Mouse (Mus musculus) midbrain, embryonic 11.5 days (tissue): ENCODE results near the gene 4430402I18Rik. TPM values are rescaled to one million over a fixed set of nuclear protein-coding genes. Genes with fewer than 3 reads are reported as not detected.

ENCODE experiments used
- ATAC-seq: fragments of 200-750 bp; cut with Nextera tagmentation; 2 replicates; pipeline ENCODE4 v1.8.0; 2017; ENCODE audit warnings: moderate TSS enrichment, moderate library complexity; ENCODE audit not compliant: low FRiP score
- DNase-seq: peaks from one replicate; pipeline ENCODE4 v3.0.0; 2015; ENCODE audit warnings: low spot score; ENCODE audit errors: missing footprints
- H3K27ac ChIP-seq: fragments of 300-500 bp; sonication (generic); 2 replicates; pipeline ENCODE4 v1.5.1; 2014; ENCODE audit warnings: low read depth, low read length
- H3K27me3 ChIP-seq: fragments of 300-500 bp; sonication (generic); 2 replicates; pipeline ENCODE4 v1.6.1; 2014; ENCODE audit warnings: mild to moderate bottlenecking, low read length, moderate library complexity, mixed read lengths; ENCODE audit not compliant: control insufficient read depth, insufficient read depth
- H3K36me3 ChIP-seq: fragments of 300-500 bp; sonication (generic); 2 replicates; pipeline ENCODE4 v1.6.1; 2014; ENCODE audit warnings: mild to moderate bottlenecking, low read length, moderate library complexity, mixed read lengths; ENCODE audit not compliant: control insufficient read depth, insufficient read depth
- H3K4me1 ChIP-seq: fragments of 300-500 bp; sonication (generic); 2 replicates; pipeline ENCODE4 v1.6.1; 2014; ENCODE audit warnings: low read length; ENCODE audit not compliant: control insufficient read depth, insufficient read depth
- H3K4me2 ChIP-seq: fragments of 300-500 bp; sonication (generic); 2 replicates; pipeline ENCODE4 v1.6.1; 2014; ENCODE audit warnings: mild to moderate bottlenecking, moderate library complexity
- H3K4me3 ChIP-seq: fragments of 300-500 bp; sonication (generic); 2 replicates; pipeline ENCODE4 v1.5.1; 2014; ENCODE audit warnings: low read depth, low read length
- H3K9ac ChIP-seq: fragments of 300-500 bp; sonication (generic); 2 replicates; pipeline ENCODE4 v1.6.1; 2014; ENCODE audit warnings: low read length
- H3K9me3 ChIP-seq: fragments of 300-500 bp; sonication (generic); 2 replicates; pipeline ENCODE4 v1.6.1; 2016; ENCODE audit warnings: low read length; ENCODE audit not compliant: control insufficient read depth
- WGBS: fragments of 180-500 bp; shearing (Covaris S2); extraction: QIAGEN DNeasy Blood & Tissue Kit; methylation state at CpG from one replicate; pipeline ENCODE4 v1.1.7; 2014; 5-methylcytosine and 5-hydroxymethylcytosine counted together
- polyA plus RNA-seq: library from polyadenylated mRNA; unstranded; fragments of >200 nt; fragmentation: Nextera tagmentation; extraction: Ambion mirVana; gene quantifications from 2 replicates; pipeline ENCODE4 v1.2.1, GENCODE M21; 2014

Gene 4430402I18Rik
- polyA plus RNA-seq, 1 experiment from 2014 or later = 0.46 TPM

DNA sequence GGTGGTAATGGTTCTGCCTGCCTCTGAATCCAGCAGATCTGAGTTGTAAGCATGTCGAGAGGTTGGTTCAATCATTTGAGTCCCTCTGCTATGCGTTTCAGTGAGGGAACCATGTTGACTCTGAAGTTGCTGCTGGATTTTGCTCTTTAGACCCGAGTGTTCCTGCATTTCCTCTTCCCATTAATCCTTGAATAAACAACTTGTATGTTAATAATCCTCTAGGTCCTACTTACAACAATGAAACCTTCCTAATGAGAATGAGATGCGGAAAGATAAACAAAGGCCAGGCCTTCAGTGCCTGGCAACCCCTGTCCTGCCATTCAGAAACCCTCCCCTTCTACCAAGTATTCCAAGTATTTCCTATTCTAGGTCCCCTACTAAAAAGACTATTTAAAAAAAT lies 51.1 kb downstream of the 4430402I18Rik start:
- DNase-seq = no peak
- H3K4me2 ChIP-seq = no peak overlapping the region
- no peaks in the 10 kb centered on the region for H3K27me3 ChIP-seq
- ATAC-seq = no peak
- no peaks in the 10 kb centered on the region for H3K36me3 ChIP-seq
- H3K27ac ChIP-seq = no peak overlapping the region
- H3K4me3 ChIP-seq = no peak overlapping the region
- 53% methylated on average over 4 of the region's 4 CpGs for WGBS
- H3K9ac ChIP-seq = no peak overlapping the region
- H3K4me1 ChIP-seq = no peaks in the 10 kb centered on the region; the same call in 1 of the 2 replicates
- no peaks in the 10 kb centered on the region for H3K9me3 ChIP-seq

DNA sequence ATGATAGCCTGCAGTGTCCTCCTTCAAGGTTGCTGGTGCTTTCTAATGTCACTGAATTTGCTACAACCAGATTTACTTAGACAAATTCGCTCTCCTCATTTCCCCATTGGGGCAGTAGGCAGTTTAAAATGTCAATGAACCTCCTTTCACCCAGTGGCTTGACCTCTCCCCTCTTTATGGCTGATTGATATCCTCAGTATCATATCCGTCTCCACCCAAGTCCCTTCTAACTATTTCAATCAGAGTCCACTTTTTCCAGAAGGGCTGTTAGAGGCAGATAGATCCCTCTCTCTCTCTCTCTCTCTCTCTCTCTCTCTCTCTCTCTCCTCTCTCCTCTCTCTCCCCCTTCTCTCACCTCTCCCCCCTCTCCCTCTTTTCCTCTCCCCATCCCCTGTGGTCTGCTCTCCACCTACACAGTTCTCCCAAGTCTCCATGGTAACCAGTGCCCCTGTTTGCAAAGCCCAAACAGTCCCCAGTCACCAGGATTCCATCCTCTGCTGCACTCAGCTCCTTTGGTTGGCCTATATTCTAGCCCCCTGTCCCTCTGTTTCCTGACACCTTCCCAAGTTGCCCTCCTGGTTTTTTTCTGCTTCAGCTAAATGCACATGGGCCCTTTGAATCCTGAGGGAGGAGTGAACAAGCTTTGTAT lies 51.9 kb downstream of the 4430402I18Rik start:
- WGBS = 71% methylated on average over 2 of the region's 2 CpGs
- no peak overlapping the region for H3K27ac ChIP-seq
- H3K36me3 ChIP-seq = no peaks in the 10 kb centered on the region
- DNase-seq (no peak), ATAC-seq (no peak)
- H3K4me2 ChIP-seq = no peak overlapping the region
- H3K27me3 ChIP-seq = no peaks in the 10 kb centered on the region
- H3K9ac ChIP-seq = no peak overlapping the region
- H3K9me3 ChIP-seq = no peaks in the 10 kb centered on the region
- no peak overlapping the region for H3K4me3 ChIP-seq
- no peaks in the 10 kb centered on the region; the same call in 1 of the 2 replicates for H3K4me1 ChIP-seq

DNA sequence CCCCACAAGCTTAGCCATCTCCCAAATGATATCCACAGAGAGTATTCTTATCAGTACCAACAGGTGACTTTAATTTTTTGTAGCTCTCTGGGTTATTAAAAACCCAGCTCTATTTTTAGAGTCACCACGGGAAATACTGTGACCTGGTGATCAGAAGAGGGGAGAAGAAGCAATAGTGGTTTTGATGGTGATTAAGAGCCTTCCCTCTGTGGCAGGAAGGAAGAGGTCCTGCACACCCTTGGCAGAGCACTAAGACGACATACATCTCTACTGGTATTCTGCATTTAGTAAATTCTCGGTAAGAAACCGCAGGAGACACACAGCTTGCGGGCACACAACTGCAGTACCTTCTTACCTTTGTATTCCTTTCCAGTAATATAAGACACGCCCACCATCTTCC lies 53.0 kb downstream of the 4430402I18Rik start:
- Histone ChIP-seq H3K4me3 (no peak overlapping the region), H3K27ac (no peak overlapping the region), H3K4me1 (no peaks in the 10 kb centered on the region; the same call in 1 of the 2 replicates), H3K27me3 (no peaks in the 10 kb centered on the region), H3K9ac (no peak overlapping the region), H3K4me2 (no peak overlapping the region), H3K9me3 (no peaks in the 10 kb centered on the region), H3K36me3 (no peaks in the 10 kb centered on the region)
- ATAC-seq (no peak), DNase-seq (no peak)
- WGBS = 86% methylated on average over 6 of the region's 6 CpGs

DNA sequence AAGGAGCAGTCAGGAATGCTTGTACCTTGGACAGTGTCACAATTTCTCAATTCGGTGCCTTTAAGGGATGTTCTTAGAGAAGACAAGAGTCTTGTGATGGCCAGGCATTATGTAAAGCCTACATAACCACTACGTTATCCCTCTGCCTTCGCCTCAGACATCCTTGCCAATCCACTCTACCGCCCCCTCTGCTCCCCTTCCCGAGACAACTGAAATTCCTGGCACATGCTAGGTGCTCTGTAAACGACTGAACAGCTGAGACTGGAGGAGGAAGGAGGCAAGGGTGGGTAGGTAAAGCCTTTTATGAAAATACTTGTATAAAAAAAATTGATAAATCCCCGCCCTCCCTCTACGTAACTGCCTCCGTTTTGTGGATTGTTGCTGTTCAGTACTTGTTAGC lies 58.9 kb downstream of the 4430402I18Rik start:
- Histone ChIP-seq H3K36me3 (no peaks in the 10 kb centered on the region), H3K27me3 (no peaks in the 10 kb centered on the region), H3K9ac (no peak overlapping the region), H3K27ac (no peak overlapping the region), H3K4me1 (no peaks in the 10 kb centered on the region), H3K4me3 (no peak overlapping the region), H3K9me3 (no peaks in the 10 kb centered on the region), H3K4me2 (no peak overlapping the region)
- no peak for DNase-seq
- 81% methylated on average over 9 of the region's 9 CpGs for WGBS
- ATAC-seq = no peak

DNA sequence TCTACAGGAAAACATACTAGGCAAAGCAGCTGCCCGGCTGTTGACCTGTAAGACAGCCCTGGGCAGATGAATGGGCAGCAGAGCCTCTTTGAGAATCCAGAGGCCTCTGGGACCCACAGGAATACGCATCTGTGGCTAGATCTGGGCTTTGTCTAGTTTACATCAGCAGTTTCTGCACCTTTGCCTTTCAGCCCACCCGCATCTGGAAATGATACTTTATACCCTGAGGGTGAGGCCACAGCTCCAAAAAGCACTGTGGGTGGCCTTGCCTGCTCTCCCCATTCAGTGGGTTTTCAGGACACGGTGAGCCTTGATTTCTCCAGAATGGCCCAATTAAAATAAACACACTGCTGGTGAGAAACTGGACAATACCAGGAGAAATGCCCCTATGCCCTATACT lies 59.4 kb downstream of the 4430402I18Rik start:
- Histone ChIP-seq H3K27ac (no peak overlapping the region), H3K9me3 (no peaks in the 10 kb centered on the region), H3K4me2 (no peak overlapping the region), H3K4me3 (no peak overlapping the region), H3K27me3 (no peaks in the 10 kb centered on the region), H3K36me3 (no peaks in the 10 kb centered on the region), H3K9ac (no peak overlapping the region), H3K4me1 (no peaks in the 10 kb centered on the region)
- no peak for ATAC-seq
- no peak for DNase-seq
- 54% methylated on average over 4 of the region's 4 CpGs for WGBS

DNA sequence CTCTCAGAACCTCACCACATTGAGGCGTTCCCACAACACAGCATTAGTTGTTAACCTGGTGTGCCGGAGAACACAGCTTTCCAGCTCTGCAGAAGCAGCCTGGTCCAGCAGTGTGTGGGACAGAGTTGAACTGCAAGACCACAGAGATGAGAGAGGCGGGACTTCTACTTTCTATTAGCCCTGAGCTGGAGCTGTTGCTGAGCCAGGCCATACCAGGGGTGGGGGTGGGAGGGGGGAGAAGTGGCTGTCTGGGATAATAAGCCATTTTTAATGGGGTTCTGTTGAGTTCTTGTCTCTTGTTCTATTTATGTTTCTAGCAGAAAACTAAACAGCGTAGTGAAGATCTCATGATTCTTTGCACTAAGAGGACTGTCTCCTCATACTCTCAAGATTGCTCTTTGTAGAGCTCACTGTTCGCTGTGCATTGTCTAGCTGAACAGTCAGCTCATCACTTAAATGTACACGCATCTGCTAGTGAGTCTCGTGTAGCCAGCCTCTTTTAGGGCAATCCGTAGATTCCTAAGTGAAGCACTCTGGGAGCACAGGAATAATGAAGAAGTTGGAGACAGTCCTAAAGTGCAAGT lies 64.0 kb downstream of the 4430402I18Rik start:
- no peaks in the 10 kb centered on the region for H3K36me3 ChIP-seq
- H3K4me1 ChIP-seq = no peaks in the 10 kb centered on the region
- H3K27me3 ChIP-seq = no peaks in the 10 kb centered on the region
- ATAC-seq (no peak), DNase-seq (no peak)
- H3K9me3 ChIP-seq = no peaks in the 10 kb centered on the region
- 91% methylated on average over 8 of the region's 8 CpGs for WGBS
- no peak overlapping the region for H3K4me2 ChIP-seq
- no peak overlapping the region for H3K9ac ChIP-seq
- no peak overlapping the region for H3K27ac ChIP-seq
- no peak overlapping the region for H3K4me3 ChIP-seq

DNA sequence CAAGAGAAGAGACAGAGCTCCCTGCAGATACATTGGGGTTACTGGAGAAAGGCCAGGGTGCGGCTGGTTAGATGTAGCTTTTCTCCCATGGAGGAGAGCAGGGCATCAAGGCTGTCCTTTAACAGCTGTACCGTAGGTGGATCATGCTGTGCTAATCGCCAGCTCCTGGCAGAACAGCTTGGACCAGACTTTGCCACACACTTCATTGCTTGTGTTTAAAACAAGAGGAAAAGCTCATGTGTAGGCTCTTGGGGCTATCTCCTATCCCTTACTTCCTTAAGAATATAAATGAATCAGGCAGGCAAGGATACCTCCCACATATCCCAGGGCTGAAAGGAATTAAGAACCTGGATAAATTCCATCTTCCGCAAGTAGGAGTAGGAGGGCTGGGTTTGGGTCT lies 64.8 kb downstream of the 4430402I18Rik start:
- no peaks in the 10 kb centered on the region for H3K9me3 ChIP-seq
- DNase-seq (no peak), ATAC-seq (no peak)
- H3K4me1 ChIP-seq = no peaks in the 10 kb centered on the region
- H3K27ac ChIP-seq = no peak overlapping the region
- no peak overlapping the region for H3K9ac ChIP-seq
- H3K4me2 ChIP-seq = no peak overlapping the region
- no peaks in the 10 kb centered on the region for H3K27me3 ChIP-seq
- 89% methylated on average over 4 of the region's 4 CpGs for WGBS
- H3K4me3 ChIP-seq = no peak overlapping the region
- no peaks in the 10 kb centered on the region for H3K36me3 ChIP-seq

DNA sequence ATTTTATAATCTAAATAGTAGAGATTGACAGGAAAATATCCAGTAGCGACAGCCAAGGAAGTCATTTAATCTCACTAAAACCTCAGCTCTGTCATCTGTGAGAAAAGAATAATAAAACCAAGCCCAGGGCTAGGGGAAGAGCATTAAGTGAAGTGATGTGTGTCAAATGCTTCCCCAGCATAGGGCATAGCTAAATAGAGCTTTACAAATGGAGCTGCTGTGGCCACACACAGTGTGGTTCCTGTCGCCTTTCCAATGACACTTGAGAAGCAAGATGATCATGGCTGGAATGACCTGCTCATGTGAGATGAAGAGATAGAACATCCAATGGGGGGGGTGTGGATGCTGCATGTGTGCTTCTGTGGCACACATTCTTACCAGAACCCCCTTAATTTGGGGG lies 65.5 kb downstream of the 4430402I18Rik start:
- H3K4me3 ChIP-seq = no peak overlapping the region
- no peak for DNase-seq
- no peaks in the 10 kb centered on the region for H3K36me3 ChIP-seq
- H3K27me3 ChIP-seq = no peaks in the 10 kb centered on the region
- WGBS = 44% methylated on average over 2 of the region's 2 CpGs
- H3K4me2 ChIP-seq = no peak overlapping the region
- H3K9me3 ChIP-seq = no peaks in the 10 kb centered on the region
- no peak for ATAC-seq
- H3K27ac ChIP-seq = no peak overlapping the region
- no peak overlapping the region for H3K9ac ChIP-seq
- H3K4me1 ChIP-seq = no peaks in the 10 kb centered on the region

DNA sequence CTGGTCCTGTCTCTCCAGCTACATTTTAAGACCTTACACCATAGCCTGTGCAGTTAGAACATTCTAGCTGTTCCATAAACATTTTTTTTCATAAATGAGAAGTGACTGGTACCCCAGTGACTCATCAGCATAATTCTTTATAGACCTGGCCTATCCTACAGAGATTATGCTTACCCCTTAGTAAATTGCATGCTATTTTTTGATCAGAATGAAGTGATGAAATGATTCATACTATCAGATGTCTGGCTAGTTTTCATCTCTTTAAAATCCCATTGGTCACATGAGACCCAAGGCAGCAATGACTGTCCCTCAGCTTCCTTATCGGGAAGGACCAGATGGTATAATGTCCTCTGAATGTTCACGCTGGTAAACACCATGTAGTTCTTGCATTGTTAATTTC lies 66.8 kb downstream of the 4430402I18Rik start:
- Histone ChIP-seq H3K9me3 (no peaks in the 10 kb centered on the region), H3K4me2 (no peak overlapping the region), H3K27ac (no peak overlapping the region), H3K4me3 (no peak overlapping the region), H3K36me3 (no peaks in the 10 kb centered on the region), H3K4me1 (no peaks in the 10 kb centered on the region), H3K9ac (no peak overlapping the region), H3K27me3 (no peaks in the 10 kb centered on the region)
- DNase-seq (no peak), ATAC-seq (no peak)
- 92% methylated on average over 2 of the region's 2 CpGs for WGBS
